Mouse (Mus musculus): ENCODE measurements at regions not wholly inside any gene's neighbourhood (a gene's known extent, or its start where the extent isn't known, plus 50 kb on each side); places are given as distances from the start of the nearest gene placed in this dataset.

DNA sequence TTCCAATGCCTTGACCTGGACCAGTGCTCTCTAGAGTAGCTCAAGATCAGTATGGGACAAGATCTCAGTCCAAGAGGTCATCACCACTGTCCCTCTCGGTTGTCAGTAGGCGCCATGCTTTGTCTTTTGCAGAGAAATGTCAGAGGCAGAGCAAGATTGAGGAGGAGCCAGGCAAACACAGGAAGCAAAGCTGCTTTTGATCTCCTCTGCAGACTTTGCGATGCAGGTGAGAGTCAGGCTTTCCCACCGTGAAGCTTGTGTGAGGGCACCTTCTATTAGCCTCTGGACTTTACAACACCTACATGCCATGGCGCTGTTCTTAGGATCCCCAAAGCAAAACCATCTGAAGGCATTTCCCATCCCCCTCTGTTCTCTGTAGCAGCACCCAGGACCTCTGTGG is 68.0 kb upstream of the Ppm1b start:
- DNase-seq (ENCODE audit: low spot score): peak; percentile 39

DNA sequence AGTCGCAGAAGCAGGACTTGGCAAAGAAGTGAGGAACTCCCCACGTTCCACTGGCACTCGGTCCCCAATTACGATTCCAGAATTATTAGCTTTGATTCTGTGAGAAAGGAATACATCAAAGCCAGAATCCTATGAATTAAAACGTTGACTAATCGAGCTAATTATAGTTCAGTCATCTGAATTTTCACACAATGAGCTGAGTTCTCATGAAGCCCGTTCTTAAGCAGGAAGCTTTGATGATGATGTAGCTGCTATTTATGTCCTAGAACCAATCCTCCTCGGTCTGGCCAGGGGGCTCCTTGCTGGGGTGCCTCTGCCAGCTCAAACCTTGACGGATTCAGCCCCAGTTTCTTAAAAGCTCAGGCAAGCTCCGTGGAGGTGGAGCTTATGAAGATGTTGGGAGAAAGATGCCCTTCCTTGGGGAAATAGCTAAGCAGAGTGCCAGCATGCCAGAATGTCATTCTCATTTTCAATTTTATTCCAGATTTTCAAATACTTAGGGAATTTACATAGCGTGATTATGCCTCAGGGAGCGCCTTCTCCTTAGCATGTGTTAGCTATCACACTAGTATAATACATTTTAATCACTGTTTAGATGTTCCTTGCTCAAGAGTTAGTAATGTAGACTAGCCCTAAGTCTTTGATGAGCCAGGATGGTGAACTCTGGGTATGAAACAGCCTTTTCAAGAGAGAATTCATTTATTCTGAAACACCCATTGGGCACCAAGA is 65.5 kb upstream of the Ppm1b start:
- no peak for DNase-seq (ENCODE audit: low spot score)

DNA sequence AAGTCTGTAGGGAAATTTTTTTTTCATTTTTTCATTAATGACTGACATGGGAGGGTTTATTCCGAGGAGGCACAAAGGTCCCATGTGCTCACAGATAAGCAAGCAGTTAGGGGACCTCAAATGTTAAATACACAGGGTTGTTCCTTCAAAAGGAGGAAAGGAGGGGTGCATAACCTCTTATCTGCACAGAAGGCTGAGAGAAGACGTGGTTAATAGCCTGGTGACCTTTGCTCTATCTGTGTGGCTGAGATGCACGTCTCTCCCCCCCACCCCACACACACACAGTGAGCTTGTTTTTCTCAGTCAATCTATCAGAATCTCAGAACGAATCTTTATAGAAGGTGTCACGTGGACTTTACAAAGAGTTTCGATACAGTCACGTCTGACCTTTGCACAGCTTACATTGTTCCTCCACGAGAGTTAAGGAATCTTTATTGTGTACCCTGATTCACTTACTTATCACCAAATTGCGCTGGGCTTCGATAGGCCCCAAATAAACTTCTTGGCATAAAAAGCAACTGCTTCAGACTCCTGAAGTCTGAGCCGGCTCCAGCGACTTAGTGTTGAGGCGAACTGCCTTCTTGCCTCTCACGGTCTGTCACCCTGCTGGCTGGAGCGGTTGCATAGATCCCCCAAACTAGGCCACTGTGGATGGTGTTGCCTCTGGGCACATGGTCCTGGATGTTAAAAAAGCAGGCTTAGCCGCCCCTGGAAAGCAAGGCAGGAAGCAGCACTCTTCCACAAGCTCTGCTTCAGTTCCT is 63.1 kb upstream of the Ppm1b start:
- no peak for DNase-seq (ENCODE audit: low spot score)

DNA sequence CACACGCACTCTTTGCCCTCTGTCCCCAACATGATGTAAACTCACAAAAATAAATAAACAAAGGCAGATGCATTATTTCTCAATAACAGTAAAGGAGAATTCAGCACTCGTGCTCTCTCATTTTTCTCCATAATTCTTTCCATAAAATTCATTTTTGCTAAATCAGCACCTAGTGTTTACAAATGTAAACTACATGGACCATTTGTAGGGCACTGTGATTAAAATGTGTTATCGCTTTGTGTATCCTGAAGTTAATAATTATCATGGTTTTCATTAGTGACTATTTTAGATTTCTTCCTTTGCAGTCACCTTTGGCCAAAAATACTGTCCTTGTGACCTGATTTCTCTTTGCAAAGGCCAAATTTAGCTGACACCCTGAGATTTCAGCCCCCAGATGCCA is 61.0 kb upstream of the Ppm1b start:
- DNase-seq (ENCODE audit: low spot score): no peak

DNA sequence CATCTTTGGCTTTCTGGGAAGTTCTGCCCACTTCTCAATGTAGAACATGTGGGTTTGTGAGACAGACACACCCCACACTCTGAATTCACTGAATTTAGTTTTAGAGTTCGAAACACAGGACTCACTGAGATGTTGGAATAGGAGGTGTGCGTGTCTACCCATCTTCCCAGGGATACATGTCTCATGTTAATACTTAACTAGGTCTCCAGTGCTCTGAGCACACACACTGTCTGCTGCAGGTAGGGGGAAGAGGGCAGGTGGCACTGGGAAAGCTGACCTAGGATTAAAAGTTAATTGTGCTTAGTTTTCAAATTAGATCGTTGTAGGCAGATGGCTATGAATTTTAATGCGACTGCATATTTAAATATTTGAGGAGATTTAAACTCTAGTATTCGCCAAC is 60.0 kb upstream of the Ppm1b start:
- no peak for DNase-seq (ENCODE audit: low spot score)

DNA sequence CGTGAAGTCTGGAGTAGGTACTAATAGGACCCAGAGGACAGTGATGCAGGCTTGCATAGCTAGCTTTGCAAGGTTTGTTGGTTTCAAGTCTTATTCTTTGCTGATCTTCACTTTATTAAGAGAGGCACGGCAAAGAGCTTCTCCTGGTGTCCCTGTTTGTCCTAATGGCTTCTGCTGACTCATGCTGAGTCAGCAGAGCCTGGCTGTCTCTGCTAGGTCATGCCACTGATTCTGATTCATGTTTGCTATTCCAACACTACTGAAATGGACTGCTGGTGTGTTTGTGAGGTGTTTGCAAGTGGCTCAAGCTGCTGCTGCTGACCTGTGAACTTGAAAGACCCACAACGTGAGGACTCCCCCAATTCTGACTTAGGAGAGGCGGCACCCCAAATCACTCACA is 58.1 kb upstream of the Ppm1b start:
- DNase-seq (ENCODE audit: low spot score): no peak

DNA sequence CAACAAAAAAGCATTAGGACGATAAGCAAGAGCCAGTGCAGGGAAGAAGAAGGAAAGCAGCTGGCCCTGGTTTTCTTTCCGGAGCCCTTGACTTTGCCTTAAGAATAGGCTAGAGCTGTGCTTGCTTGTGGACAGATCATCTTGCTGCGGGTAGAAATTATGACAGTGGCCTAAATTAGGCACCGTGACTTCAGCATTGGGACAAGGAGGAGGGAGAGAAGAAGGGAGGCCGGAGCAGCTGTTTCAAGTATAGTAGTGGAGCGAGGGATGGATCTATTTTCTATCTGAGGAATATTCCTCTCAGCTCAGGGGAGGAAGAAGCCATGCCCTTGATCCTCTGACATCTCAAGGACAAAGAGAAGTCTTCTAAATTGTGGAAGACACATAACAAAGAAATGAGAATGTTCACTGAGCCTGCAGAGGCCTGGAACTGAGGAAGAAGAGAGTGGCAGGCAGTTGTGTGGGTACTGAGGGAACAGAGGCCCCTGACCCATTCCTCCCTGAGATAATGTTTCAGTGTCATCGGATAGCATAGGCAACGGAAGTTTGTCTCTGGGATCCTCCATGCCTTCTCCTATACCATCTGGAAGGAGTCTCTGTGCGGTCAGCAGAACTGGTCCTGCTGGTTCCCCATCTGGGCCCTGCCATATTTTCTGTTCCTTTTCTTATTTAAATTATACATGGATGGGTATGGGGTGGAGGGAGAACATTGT is 52.8 kb upstream of the Ppm1b start:
- DNase-seq (ENCODE audit: low spot score): no peak
